Mouse (Mus musculus): ENCODE data around the gene Gm10358. TPM values are rescaled to one million over a fixed set of nuclear protein-coding genes. Genes with fewer than 3 reads are reported as not detected.
"Not testable (repeated sequence)": the region's sequence is repeated elsewhere in the genome, so short reads cannot be mapped to it uniquely, and the experiment has no call there.

Gm10358 gene
- total RNA-seq (2015; ENCODE audit: low replicate concordance) (not detected in 2 replicates), total RNA-seq (2017; ENCODE audit: low replicate concordance) (not detected in 2 replicates)

GRCm38 (mm10) chr8:75406489-75406888, at the start of gene Gm10358:
Gene Gm10358, minus strand, starts transcription at chr8:75406589.
- no peak for ATAC-seq (replicated peaks; ENCODE audit: low FRiP score, poor library complexity, severe bottlenecking)

- ATAC-seq (replicated peaks; ENCODE audit: low FRiP score, poor library complexity, severe bottlenecking), result no peak
These were observed 42.0 kb upstream of the Gm10358 start, which contains the start of gene Iqcm for GRCm38 (mm10) chr8:75448394-75448793. Gene Iqcm, plus strand, starts transcription at chr8:75448694.

GRCm38 (mm10) chr8:75415696-75416095, 9.3 kb upstream of the Gm10358 start:
- not testable (repeated sequence) for ATAC-seq (replicated peaks; ENCODE audit: low FRiP score, poor library complexity, severe bottlenecking)

GRCm38 (mm10) chr8:75384770-75385290, 21.6 kb downstream of the Gm10358 start:
- ATAC-seq (replicated peaks; ENCODE audit: low FRiP score, poor library complexity, severe bottlenecking), result no peak

GRCm38 (mm10) chr8:75375530-75376123, 30.8 kb downstream of the Gm10358 start:
- no peak for ATAC-seq (replicated peaks; ENCODE audit: low FRiP score, poor library complexity, severe bottlenecking)

- no peak for ATAC-seq (replicated peaks; ENCODE audit: low FRiP score, poor library complexity, severe bottlenecking)
These were observed 34.4 kb downstream of the Gm10358 start for GRCm38 (mm10) chr8:75372006-75372405.

Other genes with a start within 250 kb of the Gm10358 start
- not detected in 2 replicates for gene Rasd2, start 192.6 kb downstream of the Gm10358 start, total RNA-seq (2015; ENCODE audit: low replicate concordance)
- gene Rasd2, start 192.6 kb downstream of the Gm10358 start, total RNA-seq (2017; ENCODE audit: low replicate concordance), result not detected in 2 replicates
- gene Iqcm, start 42.1 kb upstream of the Gm10358 start, total RNA-seq (2015; ENCODE audit: low replicate concordance), result not detected in 2 replicates
- not detected in 2 replicates for gene Iqcm, start 42.1 kb upstream of the Gm10358 start, total RNA-seq (2017; ENCODE audit: low replicate concordance)